8 mouse cellular contexts compared by ENCODE assay signal in genomic region chr10:75059396-75059795, GRCm38 (mm10). TPM values are rescaled to one million over a fixed set of nuclear protein-coding genes. Genes with fewer than 3 reads are reported as not detected.
DNase-seq lines count a peak whose midpoint lies in the region; ATAC-seq and TF ChIP-seq lines count a peak whose summit lies in the region.

No protein-coding gene starts in this region.

- no peak overlapping the region for H3K27ac ChIP-seq in ES-Bruce4 (ENCODE audit: insufficient read depth, low read length)
- H3K27ac ChIP-seq in forebrain, embryonic 15.5 days (replicated peaks) = no peak overlapping the region
- no peak overlapping the region for H3K27ac ChIP-seq in lung, embryonic 14.5 days (ENCODE audit: low read depth)

- H3K4me1 ChIP-seq in ES-Bruce4 (ENCODE audit: control insufficient read depth, insufficient read depth, low read length) = no peaks in the 10 kb centered on the region
- peaks cover 54% of the 10 kb centered on the region for H3K4me1 ChIP-seq in forebrain, embryonic 15.5 days
- H3K4me1 ChIP-seq in lung, embryonic 14.5 days (ENCODE audit: insufficient read depth) = peaks cover 23% of the 10 kb centered on the region

- no peak overlapping the region for H3K4me3 ChIP-seq in ES-Bruce4 (ENCODE audit: low read depth, low read length)
- H3K4me3 ChIP-seq in forebrain, embryonic 15.5 days = peak overlapping the region; percentile 98; the same call in 1 of the 2 replicates
- no peak overlapping the region for H3K4me3 ChIP-seq in lung, embryonic 14.5 days (ENCODE audit: low read depth, low read length)

- WGBS in forebrain, embryonic 15.5 days = under 1% methylated on average over 11 of the region's 11 CpGs
- under 1% methylated on average over 11 of the region's 11 CpGs for WGBS in lung, embryonic 14.5 days

- no peak overlapping the region for H3K9ac ChIP-seq in ES-Bruce4 (ENCODE audit: low read depth, poor library complexity, severe bottlenecking)
- no peak overlapping the region for H3K9ac ChIP-seq in forebrain, embryonic 15.5 days (replicated peaks)
- no peak overlapping the region for H3K9ac ChIP-seq in lung, embryonic 14.5 days

- no peaks in the 10 kb centered on the region for H3K36me3 ChIP-seq in ES-Bruce4 (ENCODE audit: control insufficient read depth, insufficient read depth, low read length, poor library complexity, severe bottlenecking)
- no peaks in the 10 kb centered on the region for H3K36me3 ChIP-seq in forebrain, embryonic 15.5 days
- H3K36me3 ChIP-seq in lung, embryonic 14.5 days (ENCODE audit: insufficient read depth) = no peaks in the 10 kb centered on the region

- TF ChIP-seq EP300 in ES-Bruce4 (IDR thresholded peaks at IDR 0.05; ENCODE audit: insufficient read depth, low read depth, low read length) = no peak

- peak; percentile 70 for DNase-seq in cerebellum, adult 11 months
- DNase-seq in heart, postnatal 4 days = peak; percentile 78
- DNase-seq in layer of hippocampus, adult 18-20 months (ENCODE audit: low spot score in 2 of 2) = peak; percentile 76 to 88
- peak; percentile 91 for DNase-seq in lung, embryonic 14.5 days
- peak; percentile 61 to 75 for DNase-seq in thymus, postnatal 10 days (ENCODE audit: low spot score in 2 of 2)

- peak; percentile 82 for TF ChIP-seq CTCF in ES-Bruce4 (IDR thresholded peaks at IDR 0.05; ENCODE audit: low read depth, low read length)
- peak; percentile 81 for TF ChIP-seq CTCF in lung, embryonic 14.5 days (IDR thresholded peaks at IDR 0.05; ENCODE audit: low read depth)

- H3K4me2 ChIP-seq in forebrain, embryonic 15.5 days (replicated peaks) = peak overlapping the region; percentile 66
- peak overlapping the region; percentile 94 for H3K4me2 ChIP-seq in lung, embryonic 14.5 days

- peaks cover 2% of the 10 kb centered on the region; the same call in 1 of the 2 replicates for H3K27me3 ChIP-seq in ES-Bruce4 (ENCODE audit: control insufficient read depth, insufficient read depth, low read length, poor library complexity, severe bottlenecking)
- H3K27me3 ChIP-seq in forebrain, embryonic 15.5 days = no peaks in the 10 kb centered on the region
- H3K27me3 ChIP-seq in lung, embryonic 14.5 days (ENCODE audit: insufficient read depth, low read length) = no peaks in the 10 kb centered on the region

- TF ChIP-seq POLR2A in ES-Bruce4 (IDR thresholded peaks at IDR 0.05; ENCODE audit: insufficient read depth, low read length) = no peak

- peak; percentile 33; the same call in 1 of the 2 replicates for ATAC-seq in forebrain, embryonic 15.5 days (replicated peaks)
- 0 out of 2 replicates have a peak, but pooled peaks have one; percentile 28 for ATAC-seq in lung, embryonic 14.5 days (ENCODE audit: insufficient read depth)
- ATAC-seq in neutrophil, adult 5-6 weeks (ENCODE audit: extremely low read depth, insufficient number of reproducible peaks, low FRiP score, poor library complexity, severe bottlenecking) = peak; percentile 72

- H3K9me3 ChIP-seq in ES-Bruce4 (replicated peaks; ENCODE audit: control insufficient read depth, insufficient read depth, low read length, poor library complexity, severe bottlenecking) = no peaks in the 10 kb centered on the region
- no peaks in the 10 kb centered on the region for H3K9me3 ChIP-seq in forebrain, embryonic 15.5 days
- H3K9me3 ChIP-seq in lung, embryonic 14.5 days (ENCODE audit: low read depth, low read length) = no peaks in the 10 kb centered on the region

RNA-seq across cellular contexts. Expression of gene Bcr, which starts 1.0 kb away (rescaled TPM):
- polyA plus RNA-seq in ES-Bruce4 (2011; ENCODE audit: insufficient read depth, insufficient read length, low read depth, missing spikeins) = 22.9 and 28.2 TPM in 2 replicates
- 15.7 and 16.3 TPM in 2 replicates for polyA plus RNA-seq in forebrain, embryonic 15.5 days (2015; fragmentation: Nextera tagmentation; extraction: Ambion mirVana)
- 10 to 100 TPM; 15.5 to 16.4 TPM for total RNA-seq in heart, postnatal 4 days (2021)
- total RNA-seq in layer of hippocampus, adult 18-20 months (2021) = 100 to 1,000 TPM; 132 to 133 TPM
- polyA plus RNA-seq in lung, embryonic 14.5 days (2014; fragmentation: Nextera tagmentation; extraction: Ambion mirVana) = 10.9 and 11.5 TPM in 2 replicates
- 28.3 and 28.4 TPM in 2 replicates for total RNA-seq in neutrophil, adult 5-6 weeks (2017)

RNA-seq across cellular contexts. Expression of gene Rab36, which starts 22.5 kb away (rescaled TPM):
- polyA plus RNA-seq in ES-Bruce4 (2011; ENCODE audit: insufficient read depth, insufficient read length, low read depth, missing spikeins) = 1.2 and 1.3 TPM in 2 replicates
- polyA plus RNA-seq in forebrain, embryonic 15.5 days (2015; fragmentation: Nextera tagmentation; extraction: Ambion mirVana) = 13.3 and 13.7 TPM in 2 replicates
- 1 to 10 TPM; 1.7 to 1.8 TPM for total RNA-seq in heart, postnatal 4 days (2021)
- 10 to 100 TPM; 28.6 to 30.5 TPM for total RNA-seq in layer of hippocampus, adult 18-20 months (2021)
- polyA plus RNA-seq in lung, embryonic 14.5 days (2014; fragmentation: Nextera tagmentation; extraction: Ambion mirVana) = 12.8 and 14.8 TPM in 2 replicates
- total RNA-seq in neutrophil, adult 5-6 weeks (2017) = 0.47 TPM in 1 of 2 replicates, not detected in the other

RNA-seq across cellular contexts. Expression of gene Rsph14, which starts 27.0 kb away (rescaled TPM):
- polyA plus RNA-seq in ES-Bruce4 (2011; ENCODE audit: insufficient read depth, insufficient read length, low read depth, missing spikeins) = not detected in 2 replicates
- polyA plus RNA-seq in forebrain, embryonic 15.5 days (2015; fragmentation: Nextera tagmentation; extraction: Ambion mirVana) = 0.23 and 0.76 TPM in 2 replicates
- total RNA-seq in heart, postnatal 4 days (2021) = not detected
- under 1 TPM; 0.68 to 0.87 TPM for total RNA-seq in layer of hippocampus, adult 18-20 months (2021)
- polyA plus RNA-seq in lung, embryonic 14.5 days (2014; fragmentation: Nextera tagmentation; extraction: Ambion mirVana) = not detected in 2 replicates
- total RNA-seq in neutrophil, adult 5-6 weeks (2017) = not detected in 2 replicates

Comparison
In these comparisons a context has a peak if more than half of its experiments do, and no peak if none do; other contexts are left out.
1. RNA of gene Rab36, which starts 22.5 kb away (total RNA-seq): 28.6 to 30.5 TPM in layer of hippocampus, adult 18-20 months; 1.7 to 1.8 TPM in heart, postnatal 4 days and 0.47 TPM in neutrophil, adult 5-6 weeks; every median in the first group is over 10 times any median in the second.
2. Peak in every context shown above with its lines, with median percentiles within 50 percentile points of each other: DNase-seq and ATAC-seq.